Mouse (Mus musculus): ENCODE measurements around the gene Entpd8.

The Entpd8 gene

GRCm38 (mm10) chr2:25095109-25095850 is 15.2 kb downstream of the Entpd8 start, which contains the start of gene Noxa1:
Gene Noxa1 (minus strand): TSS chr2:25095149.
- no peak for DNase-seq (ENCODE audit: low spot score)

- DNase-seq (ENCODE audit: low spot score): no peak
Observed at GRCm38 (mm10) chr2:25098005-25098615, 18.0 kb downstream of the Entpd8 start.

- no peak for DNase-seq (ENCODE audit: low spot score)
Observed at GRCm38 (mm10) chr2:25098956-25099355, 18.9 kb downstream of the Entpd8 start.

- no peak for DNase-seq (ENCODE audit: low spot score)
Observed at GRCm38 (mm10) chr2:25099703-25100102, 19.6 kb downstream of the Entpd8 start.

- DNase-seq (ENCODE audit: low spot score): no peak
Observed at GRCm38 (mm10) chr2:25104122-25104521, 24.0 kb downstream of the Entpd8 start.

GRCm38 (mm10) chr2:25106045-25106444 is 25.9 kb downstream of the Entpd8 start:
- no peak for DNase-seq (ENCODE audit: low spot score)

- no peak for DNase-seq (ENCODE audit: low spot score)
Observed at GRCm38 (mm10) chr2:25109487-25109886, 29.4 kb downstream of the Entpd8 start.

GRCm38 (mm10) chr2:25110505-25111183 is 30.5 kb downstream of the Entpd8 start:
- no peak for DNase-seq (ENCODE audit: low spot score)

GRCm38 (mm10) chr2:25111184-25111791 is 31.2 kb downstream of the Entpd8 start:
- DNase-seq (ENCODE audit: low spot score): no peak

GRCm38 (mm10) chr2:25114308-25114707 is 34.2 kb downstream of the Entpd8 start:
- DNase-seq (ENCODE audit: low spot score): no peak

- DNase-seq (ENCODE audit: low spot score): no peak
Observed at GRCm38 (mm10) chr2:25115442-25115841, 35.3 kb downstream of the Entpd8 start.

GRCm38 (mm10) chr2:25120963-25121362 is 40.9 kb downstream of the Entpd8 start:
- no peak for DNase-seq (ENCODE audit: low spot score)

GRCm38 (mm10) chr2:25122666-25123065 is 42.6 kb downstream of the Entpd8 start:
- no peak for DNase-seq (ENCODE audit: low spot score)

GRCm38 (mm10) chr2:25123527-25123926 is 43.4 kb downstream of the Entpd8 start:
- DNase-seq (ENCODE audit: low spot score): no peak

- no peak for DNase-seq (ENCODE audit: low spot score)
Observed at GRCm38 (mm10) chr2:25124411-25124810, 44.3 kb downstream of the Entpd8 start.

- no peak for DNase-seq (ENCODE audit: low spot score)
Observed at GRCm38 (mm10) chr2:25125146-25125545, 45.0 kb downstream of the Entpd8 start.

GRCm38 (mm10) chr2:25126011-25127010 is 46.2 kb downstream of the Entpd8 start:
- DNase-seq (ENCODE audit: low spot score): no peak

GRCm38 (mm10) chr2:25127206-25127605 is 47.1 kb downstream of the Entpd8 start:
- DNase-seq (ENCODE audit: low spot score): peak; percentile 36

GRCm38 (mm10) chr2:25128072-25128471 is 48.0 kb downstream of the Entpd8 start:
- no peak for DNase-seq (ENCODE audit: low spot score)

GRCm38 (mm10) chr2:25131601-25132000 is 51.5 kb downstream of the Entpd8 start:
- DNase-seq (ENCODE audit: low spot score): no peak
